Mouse (Mus musculus) adrenal gland, adult 8-10 months (tissue): ENCODE data around the gene Dhh. TPM values are rescaled to one million over a fixed set of nuclear protein-coding genes. Genes with fewer than 3 reads are reported as not detected.

Experiments used
- DNase-seq: peaks from one replicate; pipeline ENCODE4 v3.0.0; 2022
- total RNA-seq, 4 experiments: library from RNA; stranded (reverse); gene quantifications; 2 replicates each; pipeline ENCODE4 v1.2.4; 2022

Gene Dhh
- total RNA-seq, 4 experiments from 2014 or later = 1.8 to 3.8 (median 2.1) TPM

- DNase-seq = no peak
Measured at GRCm38 (mm10) chr15:98851229-98851818, 47.0 kb downstream of the Dhh start.

DNA sequence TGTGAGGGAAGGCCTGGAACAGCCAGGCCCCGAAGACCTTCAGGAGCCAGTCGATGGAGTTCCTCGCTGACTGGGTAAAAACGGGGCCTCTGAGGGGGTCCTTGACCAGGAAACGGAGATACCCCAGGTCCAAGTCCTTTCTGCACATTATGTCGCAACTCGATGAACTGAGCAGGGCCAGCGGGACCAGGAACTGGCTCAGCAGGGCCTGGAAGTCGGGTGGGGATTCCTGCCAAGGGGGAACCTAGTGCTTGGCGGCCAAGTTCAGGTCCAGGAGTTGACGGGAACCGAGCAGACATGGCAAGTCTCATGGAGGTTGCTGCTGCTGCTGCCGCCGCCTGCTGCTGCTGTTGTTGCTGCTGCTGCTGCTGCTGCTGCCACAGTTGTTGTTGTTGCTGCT lies 47.7 kb downstream of the Dhh start:
- DNase-seq = no peak

GRCm38 (mm10) chr15:98849956-98850600 lies 48.3 kb downstream of the Dhh start:
- no peak for DNase-seq

- no peak for DNase-seq
Measured at GRCm38 (mm10) chr15:98849165-98849564, 49.2 kb downstream of the Dhh start.

- DNase-seq = no peak
Measured at GRCm38 (mm10) chr15:98846140-98846539, 52.2 kb downstream of the Dhh start.

DNA sequence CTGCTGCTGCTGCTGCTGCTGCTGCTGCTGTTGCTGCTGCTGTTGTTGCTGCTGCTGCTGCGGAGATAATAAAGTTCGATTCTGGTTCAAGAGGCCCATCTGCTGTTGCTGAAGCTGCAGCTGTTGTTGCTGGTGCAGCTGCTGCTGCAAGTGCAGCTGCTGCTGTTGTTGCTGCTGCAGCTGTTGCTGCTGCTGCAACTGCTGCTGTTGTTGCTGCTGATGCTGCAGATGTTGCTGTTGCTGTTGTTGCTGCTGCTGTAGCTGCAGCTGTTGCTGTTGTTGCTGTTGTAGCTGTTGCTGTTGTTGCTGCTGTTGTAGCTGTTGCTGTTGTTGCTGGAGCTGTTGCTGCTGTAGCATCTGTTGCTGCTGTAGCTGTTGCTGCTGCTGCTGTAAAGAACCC lies 53.2 kb downstream of the Dhh start:
- no peak for DNase-seq

DNA sequence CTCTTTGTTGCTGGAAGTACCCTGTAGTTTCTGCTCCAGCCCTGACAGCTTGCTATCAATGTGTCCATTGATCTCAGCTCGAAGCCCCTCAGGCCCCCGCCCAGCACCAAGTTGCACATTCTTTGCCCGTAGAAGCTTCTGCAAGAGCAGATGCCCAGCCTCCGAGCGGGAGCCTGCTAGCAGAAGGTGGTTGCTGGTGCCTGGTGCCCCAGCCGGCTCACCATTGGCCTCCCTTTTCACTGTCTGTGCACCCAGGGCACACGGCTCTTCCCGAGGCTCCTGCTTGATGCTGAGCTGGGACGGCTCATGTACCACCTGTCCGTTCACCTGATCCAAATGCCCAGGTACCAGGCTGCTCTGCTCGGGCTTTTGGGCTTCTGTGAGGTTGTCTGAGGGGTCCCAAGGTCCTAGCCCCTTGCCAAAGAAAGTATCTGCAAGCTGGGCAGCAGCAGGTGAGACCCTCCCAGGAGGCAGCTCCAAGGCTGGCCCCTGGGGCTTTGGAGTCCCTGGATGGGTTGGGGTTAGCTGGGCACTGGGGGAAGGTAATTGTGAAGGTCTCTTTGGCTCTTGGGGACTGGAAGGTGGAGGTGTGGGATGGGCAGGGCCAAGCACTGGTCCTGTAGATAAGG lies 54.6 kb downstream of the Dhh start:
- DNase-seq = no peak

Other genes with a start within 250 kb of the Dhh start
- gene Ddx23, start 235.6 kb downstream of the Dhh start, total RNA-seq = 100 to 1,000 TPM in 1 of 4 experiments, 10 to 100 TPM in 3; 68.9 to 100 (median 85.6) TPM
- 1 to 10 TPM; 2.5 to 9.7 (median 4.0) TPM for gene Rnd1, start 221.1 kb downstream of the Dhh start, total RNA-seq
- under 1 TPM; 0.59 to 0.90 (median 0.82) TPM for gene Ccdc65, start 190.3 kb downstream of the Dhh start, total RNA-seq
- 10 to 100 TPM in 1 of 4 experiments, 1 to 10 TPM in 3; 7.1 to 14.4 (median 9.8) TPM for gene Fkbp11, start 170.3 kb downstream of the Dhh start, total RNA-seq
- 100 to 1,000 TPM; 153 to 163 (median 159) TPM for gene Arf3, start 135.3 kb downstream of the Dhh start, total RNA-seq
- 10 to 100 TPM in 1 of 4 experiments, 1 to 10 TPM in 1, under 1 TPM in 2; 0.49 to 12.9 (median 5.0) TPM for gene Wnt10b, start 120.4 kb downstream of the Dhh start, total RNA-seq
- not detected for gene Wnt1, start 108.7 kb downstream of the Dhh start, total RNA-seq
- gene Ddn, start 89.0 kb downstream of the Dhh start, total RNA-seq = 1 to 10 TPM in 1 of 4 experiments, under 1 TPM in 3; 0.29 to 1.1 (median 0.61) TPM
- gene Prkag1, start 67.0 kb downstream of the Dhh start, total RNA-seq = 10 to 100 TPM; 76.0 to 83.8 (median 79.2) TPM
- 100 to 1,000 TPM in 1 of 4 experiments, 10 to 100 TPM in 3; 61.7 to 114 (median 71.8) TPM for gene Kmt2d, start 27.3 kb downstream of the Dhh start, total RNA-seq
- 1 to 10 TPM; 2.8 to 7.2 (median 4.2) TPM for gene Rhebl1, start 4.0 kb downstream of the Dhh start, total RNA-seq
- 10 to 100 TPM; 12.3 to 33.2 (median 27.8) TPM for gene Lmbr1l, start 19.7 kb upstream of the Dhh start, total RNA-seq
- gene Tuba1b, start 36.0 kb upstream of the Dhh start, total RNA-seq = 100 to 1,000 TPM; 199 to 221 (median 208) TPM
- gene Gm49450, start 55.0 kb upstream of the Dhh start, total RNA-seq = not detected
- 100 to 1,000 TPM in 3 of 4 experiments, 10 to 100 TPM in 1; 70.5 to 196 (median 116) TPM for gene Tuba1a, start 55.2 kb upstream of the Dhh start, total RNA-seq
- 100 to 1,000 TPM; 207 to 347 (median 262) TPM for gene Tuba1c, start 131.4 kb upstream of the Dhh start, total RNA-seq
- 1 to 10 TPM in 2 of 4 experiments, under 1 TPM in 2; 0.81 to 2.2 (median 1.4) TPM for gene Prph, start 156.6 kb upstream of the Dhh start, total RNA-seq
- gene Troap, start 176.0 kb upstream of the Dhh start, total RNA-seq = 1 to 10 TPM in 1 of 4 experiments, under 1 TPM in 3; 0.22 to 2.3 (median 0.67) TPM
- not detected for gene C1ql4, start 189.3 kb upstream of the Dhh start, total RNA-seq
- 1 to 10 TPM in 2 of 4 experiments, under 1 TPM in 2; 0.37 to 1.6 (median 1.2) TPM for gene Dnajc22, start 194.6 kb upstream of the Dhh start, total RNA-seq
- gene Spats2, start 227.4 kb upstream of the Dhh start, total RNA-seq = 10 to 100 TPM; 13.9 to 20.1 (median 17.6) TPM